Mouse (Mus musculus) gastrocnemius, postnatal 4 days (tissue): ENCODE measurements around the gene Ddx51. TPM values are rescaled to one million over a fixed set of nuclear protein-coding genes. Genes with fewer than 3 reads are reported as not detected.

Experiments
- DNase-seq, 2 experiments: peaks; one replicate each; pipeline ENCODE4 v3.0.0; 2021 to 2022; ENCODE audit warnings: low spot score in 2 of 2, mixed read lengths in 2 of 2
- long read RNA-seq, 2 experiments: library from polyadenylated mRNA; stranded (forward); transcript quantifications; one replicate each; pipeline ENCODE4 v2.0.0; 2021
- total RNA-seq, 2 experiments: library from RNA; stranded (reverse); gene quantifications; 2 replicates each; pipeline ENCODE4 v1.2.3; 2021

Gene Ddx51
- total RNA-seq: 10 to 100 TPM; 10.9 to 15.6 TPM
- long read RNA-seq, experiment 1, full-length matches to known transcripts: 1 of 2 reads
- long read RNA-seq, experiment 1, partial matches to known transcripts: 0 of 2 reads
- long read RNA-seq, experiment 1, other reads (novel, unspliced or antisense): 1 of 2 reads
- long read RNA-seq, experiment 2, full-length matches to known transcripts: 11 of 16 reads
- long read RNA-seq, experiment 2, partial matches to known transcripts: 0 of 16 reads
- long read RNA-seq, experiment 2, other reads (novel, unspliced or antisense): 5 of 16 reads

DNA sequence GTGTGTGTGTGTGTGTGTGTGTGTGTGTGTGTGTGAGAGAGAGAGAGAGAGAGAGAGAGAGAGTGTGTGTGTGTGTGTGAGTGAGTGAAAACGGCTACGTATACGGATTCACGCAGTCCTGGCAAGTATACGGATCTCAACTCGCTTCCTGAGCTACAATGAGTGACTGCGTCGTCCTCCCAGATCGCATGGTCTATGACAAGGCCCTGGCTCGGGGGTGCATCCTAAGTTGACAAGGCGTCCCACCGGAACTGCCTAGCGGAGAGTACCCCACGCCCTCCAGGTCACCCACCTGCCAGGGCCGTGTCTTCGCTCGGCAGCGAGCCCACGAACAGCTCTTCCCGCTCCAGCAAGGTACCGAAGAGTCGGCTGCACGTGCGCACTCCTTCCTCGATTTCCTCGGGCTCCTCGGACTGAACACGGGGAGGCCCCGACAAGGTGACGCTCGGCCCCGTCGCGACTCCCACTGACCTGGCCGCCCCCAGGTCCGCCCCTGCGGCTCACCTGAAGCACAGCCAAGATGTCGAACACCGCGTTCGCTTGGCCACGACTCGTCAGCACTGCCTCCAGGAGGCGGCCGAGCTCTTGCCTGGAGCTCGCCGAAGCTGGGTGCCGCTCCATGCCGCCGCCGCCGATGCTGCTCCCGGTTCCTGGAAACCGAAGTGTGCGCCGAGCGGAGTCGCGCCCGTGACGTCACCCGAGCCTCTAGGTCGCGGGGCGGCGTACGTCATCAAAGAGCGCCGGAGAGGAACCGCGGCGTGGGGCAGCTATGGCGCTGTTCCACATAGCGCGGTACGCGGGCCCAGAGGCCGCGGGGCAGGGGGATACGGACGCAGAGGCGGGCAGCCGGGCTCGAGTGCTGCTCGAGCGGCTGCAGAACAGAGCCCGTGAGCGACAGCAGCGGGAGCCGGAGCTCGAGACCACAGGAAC is at the start of gene Ddx51, which contains the start of gene Noc4l:
Ddx51 (plus strand) TSS at position 733 of the 930 bp plus-strand sequence.
Noc4l (minus strand) TSS at position 699 of the 930 bp plus-strand sequence.
- peak; percentile 97 to 98 for DNase-seq

DNA sequence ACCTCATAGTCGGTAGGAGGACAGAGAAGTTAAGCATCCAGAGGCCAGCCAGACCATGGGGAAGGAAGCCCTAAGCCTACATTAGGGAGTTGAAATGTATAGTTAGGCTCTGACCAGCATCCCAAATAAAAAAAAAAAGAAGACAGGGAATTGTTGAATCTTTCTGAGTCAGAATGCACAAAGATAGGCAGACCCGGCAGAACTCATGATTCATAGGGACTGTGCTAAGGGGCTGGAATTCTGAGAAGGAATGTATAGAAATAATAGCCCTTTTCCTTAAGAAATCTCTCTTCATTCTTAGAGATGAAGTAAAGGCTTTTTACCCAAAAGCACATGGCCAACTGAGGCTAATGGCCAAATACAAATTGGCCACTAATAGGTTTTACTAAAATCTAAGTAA is 48.9 kb upstream of the Ddx51 start:
- no peak for DNase-seq

DNA sequence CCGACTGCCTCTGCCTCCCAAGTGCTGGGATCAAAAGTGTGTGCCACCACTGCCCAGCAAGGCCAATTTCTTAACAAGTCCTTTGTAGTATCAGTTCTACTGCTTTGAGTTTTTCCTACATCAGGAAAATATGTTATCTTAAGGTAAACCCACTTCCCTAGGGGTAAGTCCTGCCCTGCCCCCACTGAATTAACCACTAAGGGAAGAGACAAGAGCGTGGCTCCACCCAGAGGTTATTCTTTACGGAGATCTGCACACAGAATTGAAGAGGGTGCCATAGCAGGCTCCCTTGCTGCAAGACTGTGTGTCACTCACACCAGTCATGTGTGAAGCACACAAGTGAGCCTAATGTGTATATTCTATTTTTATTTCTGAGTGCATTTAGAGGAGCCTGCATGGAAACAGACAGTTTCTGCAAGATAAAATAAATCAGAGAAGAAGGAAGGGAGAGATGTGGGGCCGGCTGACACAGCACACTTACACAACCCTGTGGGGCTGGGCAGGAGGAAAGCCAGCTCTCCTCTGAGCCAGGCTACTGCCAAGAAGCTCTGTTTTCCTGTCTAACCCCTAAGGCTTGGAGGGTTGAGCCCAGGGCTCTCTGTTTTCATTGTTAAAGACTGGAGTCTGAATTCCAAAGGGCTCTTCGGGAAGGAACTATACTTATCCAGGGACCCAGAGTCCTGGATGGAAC is 47.6 kb upstream of the Ddx51 start:
- no peak for DNase-seq

DNA sequence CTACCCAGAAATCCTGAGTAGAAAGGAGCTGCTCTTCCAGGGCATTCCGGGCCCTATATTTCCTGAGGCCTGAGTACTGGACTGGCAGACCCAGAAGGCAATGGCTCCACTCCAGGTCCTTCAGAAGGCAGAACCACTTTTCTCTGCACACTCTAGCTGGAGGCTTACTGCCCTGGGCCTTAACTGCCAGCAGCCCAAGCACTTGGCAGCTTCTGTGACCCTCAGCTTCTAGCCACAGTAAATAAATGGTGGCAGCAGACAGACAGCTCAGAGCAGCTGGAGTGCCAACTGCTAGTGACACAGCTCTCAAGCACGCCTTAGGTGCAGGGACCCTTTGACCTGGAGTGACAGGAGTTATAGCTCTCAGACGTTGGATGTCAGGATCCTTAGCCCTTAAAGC is 45.5 kb upstream of the Ddx51 start:
- peak in 1 of 2 experiments; percentile 28 for DNase-seq

DNA sequence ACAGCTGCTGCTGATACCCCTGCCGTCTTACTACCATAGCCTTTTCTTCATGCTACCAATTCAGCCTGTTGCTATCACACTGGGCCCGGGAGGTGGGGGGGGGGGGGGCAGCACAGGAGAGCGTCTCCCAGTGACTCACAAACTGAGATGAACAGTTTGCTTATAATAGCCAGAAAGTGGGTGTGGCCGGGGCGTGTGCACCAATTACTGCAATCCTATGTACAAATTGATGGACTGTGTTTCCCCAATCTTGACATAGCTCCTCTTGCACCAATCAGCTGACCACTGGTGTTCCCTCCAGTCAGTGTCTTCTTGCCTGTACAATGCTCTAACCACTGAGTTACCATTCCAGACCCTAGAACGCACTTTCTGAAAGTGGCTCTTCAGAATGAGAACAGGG is 44.9 kb upstream of the Ddx51 start:
- no peak for DNase-seq

DNA sequence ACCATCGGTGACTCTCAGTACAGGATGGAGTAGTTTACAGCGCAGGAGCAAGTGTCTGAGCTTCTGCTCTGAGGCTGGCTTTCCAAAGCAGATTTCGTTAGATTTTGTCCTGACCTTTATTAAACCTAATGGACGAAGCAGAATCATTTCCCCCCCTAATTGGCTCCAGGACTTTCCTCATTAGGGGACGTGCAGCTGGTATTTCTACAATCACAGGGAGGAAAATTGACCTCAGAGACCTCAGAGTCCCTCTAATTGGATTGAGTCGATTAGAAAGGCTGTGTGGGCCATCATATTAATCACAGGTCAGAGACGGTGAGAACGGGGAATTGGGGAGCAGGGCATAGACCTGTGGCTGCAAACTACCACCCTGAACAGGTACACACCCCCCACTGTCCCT is 44.3 kb upstream of the Ddx51 start:
- DNase-seq: no peak

DNA sequence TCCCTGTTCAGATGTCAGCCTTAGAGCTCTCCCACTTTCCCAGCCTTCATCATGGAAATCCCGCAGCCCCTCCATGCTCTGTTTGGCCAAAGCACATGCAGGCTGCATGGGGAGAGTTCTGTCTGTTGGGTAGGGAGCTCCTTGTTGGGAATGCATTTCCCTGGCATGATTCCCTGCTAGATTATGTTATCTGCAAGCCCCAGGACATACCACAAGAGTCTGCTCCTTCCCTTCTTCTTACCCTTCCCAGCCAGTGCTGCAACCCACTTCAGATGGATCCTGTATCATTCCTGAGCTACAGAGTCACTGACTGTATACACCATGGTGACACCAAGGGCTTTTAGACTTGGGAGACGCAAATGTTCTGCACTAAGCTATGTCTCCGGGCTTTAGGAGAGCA is 43.8 kb upstream of the Ddx51 start:
- DNase-seq: no peak

DNA sequence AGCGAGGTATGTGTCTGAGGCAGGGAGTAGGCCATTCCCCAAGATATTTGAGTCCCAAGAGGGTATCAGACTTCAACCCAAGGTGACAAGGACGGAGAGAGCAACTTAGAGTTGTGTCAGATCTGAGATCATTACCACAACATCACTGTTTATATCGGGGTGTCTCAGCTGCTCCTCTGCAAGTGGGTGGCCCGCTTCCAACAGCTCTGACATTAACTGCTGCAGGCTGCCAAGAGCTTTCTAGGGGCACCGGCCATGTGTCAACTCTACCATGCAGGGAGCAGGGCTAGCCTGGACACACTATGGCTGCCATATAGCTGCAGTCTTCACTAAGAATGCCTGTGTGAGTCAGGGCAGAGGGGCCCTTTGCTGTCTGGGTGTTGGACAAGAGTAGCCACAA is 43.4 kb upstream of the Ddx51 start:
- DNase-seq: no peak

DNA sequence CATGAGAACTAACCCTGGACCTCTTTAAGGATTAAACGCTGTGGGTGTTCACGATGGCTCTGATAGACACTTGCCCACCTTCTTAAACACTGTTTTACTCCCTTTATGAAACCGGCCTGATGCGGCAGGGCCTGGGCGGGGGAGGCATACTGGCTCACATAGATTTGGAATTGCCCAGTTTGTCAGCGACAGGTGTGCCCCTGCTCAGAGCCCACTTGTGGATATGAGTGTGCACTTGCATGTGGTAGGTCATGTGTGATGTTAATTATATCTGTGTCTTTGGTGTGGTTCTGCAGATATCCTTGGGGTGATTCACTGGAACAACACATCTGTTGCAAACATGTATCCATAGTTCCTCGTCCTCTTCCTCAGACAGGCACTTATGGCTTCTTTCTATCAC is 42.8 kb upstream of the Ddx51 start:
- no peak for DNase-seq

DNA sequence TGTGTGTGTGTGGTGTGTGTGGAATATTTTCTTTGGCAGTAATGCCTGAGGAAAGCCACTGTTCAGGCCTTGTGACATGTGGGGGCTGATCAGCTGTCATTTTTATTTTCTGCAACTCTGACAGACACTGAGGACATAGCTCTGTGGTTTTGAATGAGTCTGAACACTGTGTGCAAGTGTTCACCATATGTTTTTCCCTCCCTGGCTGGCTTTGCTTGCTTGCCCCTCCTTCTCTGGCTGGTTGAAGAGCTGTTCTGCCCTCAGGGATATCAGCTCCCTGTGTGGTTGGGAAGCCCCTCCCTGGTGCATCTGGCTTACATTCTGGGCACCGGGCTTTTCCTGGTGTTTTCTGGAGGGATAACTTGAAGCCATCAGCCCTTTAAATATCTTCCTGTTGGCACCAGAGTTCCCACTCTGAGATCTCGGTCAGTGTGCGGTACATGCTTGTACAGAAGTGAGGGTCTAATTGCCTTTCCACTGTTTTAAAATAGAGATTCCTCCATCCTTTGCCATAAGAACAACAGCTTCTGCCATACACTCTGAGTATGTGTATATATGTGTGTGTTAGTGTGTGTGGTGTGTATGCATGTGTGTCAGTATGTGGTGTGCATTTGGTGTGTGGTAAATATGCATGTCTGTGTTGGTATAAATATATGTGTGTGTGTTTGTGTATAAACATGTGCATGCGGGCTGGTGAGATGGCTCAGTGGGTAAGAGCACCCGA is 41.7 kb upstream of the Ddx51 start:
- DNase-seq: no peak

DNA sequence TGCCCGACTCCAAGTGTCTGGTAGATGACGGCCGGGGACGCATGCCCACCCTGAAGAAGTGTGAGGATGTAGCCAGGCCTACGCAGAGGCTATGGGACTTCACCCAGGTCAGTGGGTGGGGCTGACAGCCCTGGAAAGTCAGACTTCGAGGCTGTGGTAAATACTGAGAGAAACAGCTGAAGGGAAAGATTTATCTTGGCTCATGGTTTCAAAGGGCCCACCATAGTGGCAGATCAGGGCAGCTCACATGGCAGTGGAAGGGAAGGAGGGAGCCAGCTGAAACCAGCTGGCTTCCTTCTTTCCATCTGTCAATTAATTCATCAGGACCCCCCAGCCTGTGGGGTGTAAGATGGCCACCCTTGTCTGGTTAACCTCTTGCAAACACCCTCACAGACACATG is 34.0 kb upstream of the Ddx51 start:
- no peak for DNase-seq

DNA sequence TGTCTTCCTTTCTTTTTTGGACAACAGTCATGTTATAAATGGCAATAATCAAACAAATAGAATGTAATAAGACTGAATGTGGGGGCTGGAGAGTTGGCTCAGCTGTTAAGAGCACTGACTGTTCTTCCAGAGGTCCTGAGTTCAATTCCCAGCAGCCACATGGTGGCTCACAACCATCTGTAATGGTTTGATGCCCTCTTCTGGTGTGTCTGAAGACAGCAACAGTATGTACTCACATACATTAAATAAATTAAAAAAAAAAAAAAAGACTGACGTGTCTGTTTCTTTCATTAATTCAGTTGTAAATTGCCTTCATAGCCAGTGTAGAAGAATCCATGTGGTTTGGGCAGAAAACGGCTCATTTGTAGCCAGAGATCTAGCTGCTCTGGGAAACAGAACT is 28.9 kb upstream of the Ddx51 start:
- no peak for DNase-seq

DNA sequence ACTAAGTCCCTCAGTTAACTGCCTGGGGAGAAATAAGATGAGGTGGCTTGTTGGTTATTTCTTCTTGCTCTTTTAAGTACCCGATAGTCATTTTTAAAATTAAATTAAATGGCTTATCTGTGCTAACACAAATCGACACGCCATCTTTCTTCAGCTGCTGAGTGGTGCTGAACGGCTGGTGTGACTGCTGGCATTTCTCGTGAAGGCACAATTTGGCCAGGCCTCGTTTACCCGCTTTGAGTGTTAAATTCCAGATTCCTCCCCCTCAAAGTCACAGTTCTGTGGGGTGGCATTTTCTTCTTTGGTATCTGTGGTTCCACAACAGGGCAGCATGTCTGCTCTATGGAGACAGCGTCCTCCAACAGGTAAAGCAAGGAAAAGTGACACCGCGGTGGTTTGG is 25.9 kb upstream of the Ddx51 start:
- DNase-seq: no peak

DNA sequence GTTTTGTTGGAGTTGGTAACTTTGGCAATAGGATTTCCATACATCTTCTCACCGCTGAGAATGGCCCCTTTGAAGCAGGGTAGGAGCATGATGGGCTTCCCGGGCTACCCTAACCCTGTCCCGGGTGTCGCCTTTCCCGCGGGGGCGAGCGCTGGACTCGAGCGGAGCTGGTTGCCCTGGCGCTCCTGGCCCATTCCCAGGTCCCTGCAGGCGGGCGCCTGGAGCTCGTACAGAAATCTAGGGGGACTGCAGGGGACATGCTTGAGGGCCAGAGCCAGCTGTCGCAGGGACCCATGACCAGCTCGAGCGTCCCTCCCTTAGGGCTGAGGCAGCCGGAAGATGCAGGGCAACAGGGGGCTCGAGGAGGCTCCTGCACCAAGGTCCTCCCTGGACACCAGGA is 25.1 kb upstream of the Ddx51 start:
- DNase-seq: no peak

DNA sequence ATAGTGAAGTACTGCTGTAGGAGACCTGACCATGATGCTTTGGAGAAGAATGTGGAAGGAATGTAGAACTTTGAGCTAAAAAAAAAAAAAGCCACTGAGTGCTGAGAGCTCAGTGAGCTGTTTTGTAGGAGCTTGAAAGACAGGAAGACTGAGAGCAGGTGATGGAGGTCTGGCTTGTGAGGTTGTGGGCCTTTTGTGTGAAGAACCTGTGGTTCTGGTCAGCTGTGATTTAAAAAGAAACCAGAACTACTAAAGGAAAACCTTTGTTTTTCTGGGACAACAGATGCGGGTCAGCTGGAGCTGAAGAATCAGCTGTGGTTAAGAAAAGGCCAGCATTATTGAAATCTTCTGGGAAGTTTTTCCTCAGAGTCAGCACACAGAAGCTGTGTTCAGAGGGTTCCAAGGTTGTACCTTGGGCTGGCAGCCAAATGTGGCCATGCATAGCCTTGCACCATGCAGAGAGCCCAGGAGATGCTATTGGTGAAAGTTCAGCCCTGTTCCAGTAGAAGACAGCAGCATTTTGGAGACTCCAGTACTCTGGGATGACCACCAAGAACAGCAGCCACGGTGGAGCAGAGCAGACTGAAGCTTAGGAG is 23.6 kb upstream of the Ddx51 start:
- no peak for DNase-seq

DNA sequence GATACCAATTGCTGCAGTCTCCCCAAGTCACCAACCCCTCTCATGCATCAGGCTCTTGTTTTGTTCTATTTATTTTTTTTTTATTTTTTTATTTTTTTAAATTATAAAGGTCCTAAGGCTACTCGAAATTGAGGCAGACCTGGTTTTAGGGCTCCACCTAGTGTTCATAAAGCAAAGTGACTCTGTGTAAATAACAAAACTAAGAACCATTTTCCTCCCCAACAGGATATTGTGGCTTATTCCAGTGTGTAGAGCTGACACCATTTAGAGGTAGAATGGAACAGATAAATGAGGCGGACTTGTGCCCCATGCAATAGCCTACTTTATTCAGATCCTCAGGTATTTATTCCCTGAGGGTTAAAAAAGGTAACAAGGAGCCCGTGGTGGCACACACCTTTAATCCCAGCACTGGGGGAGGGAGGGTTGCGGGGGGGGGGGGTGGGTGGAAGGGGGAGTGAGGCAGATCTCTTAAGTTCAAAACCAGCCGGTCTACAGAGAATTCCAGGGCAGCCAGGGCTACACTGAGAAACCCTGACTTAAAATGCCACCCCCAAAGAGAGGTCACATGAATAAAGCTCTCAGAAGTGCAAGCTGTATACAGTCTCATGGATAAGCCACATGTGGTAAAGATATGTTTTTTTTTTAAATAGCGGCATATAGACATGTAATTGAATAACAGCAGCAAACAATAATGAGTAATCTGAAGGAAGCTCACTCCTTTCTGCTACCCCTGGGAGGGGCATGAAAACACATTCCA is 17.1 kb upstream of the Ddx51 start:
- DNase-seq: no peak

DNA sequence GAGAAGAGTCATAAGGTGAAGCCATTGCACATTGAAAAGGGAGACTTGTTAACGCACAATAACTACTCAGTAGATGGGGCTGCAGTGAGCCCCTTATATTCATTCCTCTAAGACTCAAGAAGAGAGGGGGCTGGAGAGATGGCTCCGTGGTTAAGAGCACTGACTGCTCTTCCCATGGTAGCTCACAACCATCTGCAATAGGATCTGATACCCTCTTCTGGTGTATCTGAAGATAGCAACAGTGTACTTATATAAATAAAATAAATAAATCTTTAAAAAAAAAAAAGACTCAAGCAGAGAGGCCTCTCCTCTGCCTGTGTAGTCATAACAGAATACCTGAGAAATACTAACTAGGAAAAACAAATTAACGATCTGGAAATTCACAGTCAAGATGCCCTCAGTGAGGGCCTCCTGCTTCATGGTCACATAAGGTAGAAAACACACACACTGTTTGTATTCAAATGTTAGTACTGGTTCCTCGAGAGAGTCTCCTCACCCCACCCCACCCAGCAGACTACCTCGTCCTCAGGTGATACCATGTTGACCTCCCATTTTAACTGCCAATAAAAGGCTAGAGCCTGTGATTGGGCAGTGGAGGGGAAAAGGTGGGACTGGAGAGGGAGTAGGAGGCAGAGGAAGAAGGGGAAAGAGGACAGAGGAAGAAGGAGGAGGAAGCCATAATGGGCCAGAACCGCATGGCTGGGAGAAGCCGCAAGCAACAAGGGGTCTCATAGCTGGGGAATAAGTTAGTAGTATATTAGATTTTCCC is 14.8 kb upstream of the Ddx51 start:
- no peak for DNase-seq

DNA sequence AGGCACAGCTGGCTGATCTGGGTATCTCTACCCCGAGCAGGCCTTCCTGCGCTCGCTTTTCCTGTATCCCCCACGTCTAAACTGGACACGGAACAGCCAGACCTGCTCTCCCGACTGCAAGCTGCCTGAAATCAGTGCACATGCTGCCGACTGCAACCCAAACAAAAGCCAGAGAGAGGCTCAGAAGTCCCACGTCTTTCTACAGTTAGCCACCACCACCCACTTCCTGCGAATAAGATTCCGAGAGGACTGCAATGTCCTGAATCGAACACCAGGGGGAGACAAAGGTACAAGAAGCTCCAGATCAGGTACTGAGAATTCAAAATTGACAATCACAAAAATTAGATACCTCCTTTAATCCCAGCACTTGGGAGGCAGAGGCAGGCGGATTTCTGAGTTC is 13.8 kb upstream of the Ddx51 start:
- DNase-seq: peak in 1 of 2 experiments; percentile 48

DNA sequence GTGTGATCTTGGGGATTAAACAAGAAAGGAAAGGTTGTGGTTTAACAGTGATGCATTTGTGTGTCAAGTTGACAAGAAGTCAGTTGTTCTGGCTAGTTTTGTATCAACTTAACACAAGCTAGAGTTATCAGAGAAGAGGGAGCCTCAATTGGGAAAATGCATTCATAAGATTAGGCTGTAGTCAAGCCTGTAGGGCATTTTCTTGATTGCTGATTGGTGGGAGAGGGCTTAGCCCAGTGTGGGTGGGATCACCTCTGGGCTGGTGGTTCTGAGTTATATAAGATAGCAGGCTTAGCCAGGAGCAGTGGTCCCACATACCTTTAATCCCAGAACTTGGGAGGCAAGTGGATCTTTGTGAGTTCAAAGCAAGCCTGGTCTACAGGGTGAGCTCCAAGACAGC is 6.9 kb upstream of the Ddx51 start:
- DNase-seq: no peak
